Mouse (Mus musculus) C2C12 (cell line): ENCODE measurements around the gene Ubxn7.

Source experiments
- CTCF ChIP-seq: IDR thresholded peaks from one replicate; pipeline ENCODE4 v1.5.1; 2011; ENCODE audit not compliant: control insufficient read depth, insufficient read depth, insufficient read length
- MAX ChIP-seq: IDR thresholded peaks from one replicate; pipeline ENCODE4 v1.6.1; 2011; ENCODE audit warnings: mild to moderate bottlenecking, control low read depth
- MYOD1 ChIP-seq: IDR thresholded peaks from one replicate; pipeline ENCODE4 v1.6.1; 2011; ENCODE audit warnings: low read depth; ENCODE audit not compliant: control insufficient read depth, insufficient read length
- MYOG ChIP-seq: IDR thresholded peaks from one replicate; pipeline ENCODE4 v1.6.1; 2011; ENCODE audit not compliant: control insufficient read depth, insufficient read length; ENCODE audit errors: extremely low read depth
- USF1 ChIP-seq: IDR thresholded peaks from one replicate; pipeline ENCODE4 v1.6.1; 2011; ENCODE audit warnings: low read depth, mild to moderate bottlenecking, control low read depth, moderate library complexity

GRCm38 (mm10) chr16:32407730-32408129, 75.7 kb downstream of the Ubxn7 start:
- no peak for TF ChIP-seq CTCF
- TF ChIP-seq USF1 = no peak
- no peak for TF ChIP-seq MYOD1
- TF ChIP-seq MAX = no peak
- no peak for TF ChIP-seq MYOG
